Mouse (Mus musculus) CH12.LX (cell line): Measurements from ENCODE around the gene Lsp1. TPM values are rescaled to one million over a fixed set of nuclear protein-coding genes. Genes with fewer than 3 reads are reported as not detected.

Experiments used
- DNase-seq: peaks from one replicate; pipeline ENCODE4 v3.0.0-alpha.2; 2013; ENCODE audit errors: extremely low read depth
- H3K27ac ChIP-seq: 2 replicates; pipeline ENCODE4 v1.5.1; 2012; ENCODE audit warnings: low read depth, mild to moderate bottlenecking, control low read depth, moderate library complexity; ENCODE audit not compliant: insufficient read depth
- H3K27me3 ChIP-seq: replicated peaks from 2 replicates; pipeline ENCODE3; 2012; ENCODE audit warnings: inconsistent platforms
- H3K36me3 ChIP-seq, 2 experiments: replicated peaks in 1 of 2; 2 replicates each; pipeline versions ENCODE3 to v1.6.1; 2012; ENCODE audit warnings: inconsistent platforms in 1 of 2, low read length in 1 of 2, mild to moderate bottlenecking in 1 of 2, mixed read lengths in 1 of 2, moderate library complexity in 1 of 2; ENCODE audit not compliant: control insufficient read depth in 1 of 2, insufficient read depth in 1 of 2
- H3K4me1 ChIP-seq, 2 experiments: 2 replicates each; pipeline ENCODE4 v1.6.1; 2012; ENCODE audit warnings: inconsistent platforms in 1 of 2, moderate library complexity in 1 of 2; ENCODE audit not compliant: insufficient read depth in 2 of 2, control insufficient read depth in 1 of 2
- H3K4me2 ChIP-seq: 2 replicates; pipeline ENCODE4 v1.6.1; 2012; ENCODE audit warnings: low read depth, mild to moderate bottlenecking, control low read depth; ENCODE audit not compliant: poor library complexity, insufficient read depth, severe bottlenecking
- H3K4me3 ChIP-seq, 3 experiments: fragments of 150-350 bp in 1 of 3; sonication (generic) in 1 of 3; replicated peaks in 1 of 3; 2 replicates each; pipeline versions ENCODE3 to v1.5.1; 2011 to 2012; ENCODE audit warnings: low read depth in 2 of 3, low read length in 2 of 3, mild to moderate bottlenecking in 2 of 3, moderate library complexity in 2 of 3, control low read depth in 1 of 3, improper control_type of control experiment in 1 of 3, inconsistent platforms in 1 of 3, mixed read lengths in 1 of 3; ENCODE audit not compliant: poor library complexity in 1 of 3
- H3K79me2 ChIP-seq: replicated peaks from 2 replicates; pipeline ENCODE4 v1.6.1; 2012; ENCODE audit warnings: mild to moderate bottlenecking, moderate library complexity; ENCODE audit not compliant: control insufficient read depth, poor library complexity, insufficient read depth, severe bottlenecking; ENCODE audit errors: extremely low read depth
- H3K9ac ChIP-seq: 2 replicates; pipeline ENCODE4 v1.6.1; 2012; ENCODE audit warnings: low read depth, mild to moderate bottlenecking, control low read depth, moderate library complexity; ENCODE audit not compliant: insufficient read depth
- H3K9me3 ChIP-seq: replicated peaks from 2 replicates; pipeline ENCODE3; 2012; ENCODE audit warnings: low read length, inconsistent platforms, mixed read lengths
- CTCF ChIP-seq, 2 experiments: IDR thresholded peaks in 1 of 2; conservative IDR thresholded peaks in 1 of 2; 2 replicates each; pipeline ENCODE4 v1.5.1; 2011 to 2012; ENCODE audit warnings: low read depth in 2 of 2, low read length in 2 of 2, improper control_type of control experiment in 1 of 2, inconsistent platforms in 1 of 2, mild to moderate bottlenecking in 1 of 2, moderate library complexity in 1 of 2
- EP300 ChIP-seq: IDR thresholded peaks from 2 replicates; pipeline ENCODE4 v1.6.1; 2011; ENCODE audit warnings: low read length, improper control_type of control experiment
- ETS1 ChIP-seq: conservative IDR thresholded peaks from 2 replicates; pipeline ENCODE4 v1.6.1; 2012; ENCODE audit warnings: low read depth, mild to moderate bottlenecking, inconsistent platforms, low read length, improper control_type of control experiment, moderate library complexity
- IRF4 ChIP-seq: IDR thresholded peaks from 2 replicates; pipeline ENCODE4 v1.6.1; 2014; ENCODE audit warnings: low read depth, mild to moderate bottlenecking, inconsistent platforms, low read length, improper control_type of control experiment
- JUN ChIP-seq: IDR thresholded peaks from 2 replicates; pipeline ENCODE4 v1.6.1; 2011; ENCODE audit warnings: low read depth, mild to moderate bottlenecking, low read length, improper control_type of control experiment, moderate library complexity; ENCODE audit not compliant: insufficient read depth
- JUND ChIP-seq: conservative IDR thresholded peaks from 2 replicates; pipeline ENCODE4 v1.6.1; 2011; ENCODE audit warnings: low read depth, low read length, improper control_type of control experiment
- KAT2A ChIP-seq: IDR thresholded peaks from 2 replicates; pipeline ENCODE4 v1.6.1; 2012; ENCODE audit warnings: low read length, improper control_type of control experiment, inconsistent platforms; ENCODE audit not compliant: insufficient replicate concordance
- MXI1 ChIP-seq: IDR thresholded peaks from 2 replicates; pipeline ENCODE4 v1.6.1; 2011; ENCODE audit warnings: mild to moderate bottlenecking, low read depth, low read length, improper control_type of control experiment
- PAX5 ChIP-seq: IDR thresholded peaks from 2 replicates; pipeline ENCODE4 v1.6.1; 2012; ENCODE audit warnings: low read length, inconsistent platforms, mixed read lengths
- RAD21 ChIP-seq: IDR thresholded peaks from 2 replicates; pipeline ENCODE4 v1.6.1; 2011; ENCODE audit warnings: low read depth, mild to moderate bottlenecking, low read length, improper control_type of control experiment, moderate library complexity
- RCOR1 ChIP-seq: conservative IDR thresholded peaks from 2 replicates; pipeline ENCODE4 v1.6.1; 2012; ENCODE audit warnings: low read depth, mild to moderate bottlenecking, inconsistent platforms, low read length, improper control_type of control experiment
- SMC3 ChIP-seq: IDR thresholded peaks from 2 replicates; pipeline ENCODE4 v1.6.1; 2011; ENCODE audit warnings: low read depth, low read length, improper control_type of control experiment
- TBP ChIP-seq: conservative IDR thresholded peaks from 2 replicates; pipeline ENCODE4 v1.6.1; 2011; ENCODE audit warnings: low read depth, low read length, improper control_type of control experiment
- dilution Hi-C: fragments of 300-500 bp; cut with MboI; formaldehyde crosslinking; loops from 2 replicates; pipeline ENCODE4 v1.14.3; 2020; ENCODE audit warnings: low sequenced_read_pairs; ENCODE audit not compliant: extremely low pct_unique_long_range_greater_than_20kb, extremely low pct_ligation_motif_present
- in situ Hi-C: fragments of 300-500 bp; cut with MboI; formaldehyde crosslinking; loops from 3 replicates; pipeline ENCODE4 v1.14.3; 2019; ENCODE audit warnings: low sequenced_read_pairs, low pct_ligation_motif_present, low pct_unique_long_range_greater_than_20kb, mixed read lengths
- polyA plus RNA-seq: library from polyadenylated mRNA; unstranded; fragments of >175 nt; gene quantifications from 2 replicates; pipeline ENCODE4 v1.2.1, GENCODE M21; 2012; ENCODE audit warnings: low read depth; ENCODE audit not compliant: insufficient read length
- total RNA-seq, 2 experiments: library from RNA; depleted of rRNA; stranded (reverse); fragments of 300-350 nt in 1 of 2; fragments of >200 nt in 1 of 2; gene quantifications; 2 replicates each; pipeline ENCODE4 v1.2.3; 2012 to 2014

Lsp1 gene
- total and polyA plus RNA-seq, 3 experiments, result 364 to 715 (median 367) TPM

DNA sequence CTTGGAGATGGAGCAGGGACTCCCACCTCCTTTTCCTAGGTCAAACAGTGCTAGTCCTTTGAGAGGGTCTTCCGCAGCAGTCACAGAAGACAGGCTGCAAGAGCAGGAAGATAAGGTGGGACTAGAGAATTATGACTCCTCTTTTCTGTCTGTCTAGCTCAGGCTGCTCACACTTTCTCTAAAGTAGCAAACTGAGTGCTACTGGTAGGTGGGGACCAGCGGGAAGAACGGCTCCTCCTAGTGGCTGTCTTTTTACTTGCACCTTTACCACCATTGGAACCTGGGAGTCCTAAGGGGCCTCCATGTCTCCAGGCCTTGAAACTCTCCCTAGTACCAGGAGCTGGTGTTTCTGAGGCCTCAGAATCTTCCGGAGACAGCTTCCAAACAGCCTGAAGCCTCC is 25.1 kb upstream of the Lsp1 start (continued):
- TF ChIP-seq EP300 (no peak), RAD21 (peak; percentile 71), IRF4 (no peak), ETS1 (no peak), SMC3 (peak; percentile 96), RCOR1 (no peak), TBP (no peak), MXI1 (no peak), JUN (no peak)

DNA sequence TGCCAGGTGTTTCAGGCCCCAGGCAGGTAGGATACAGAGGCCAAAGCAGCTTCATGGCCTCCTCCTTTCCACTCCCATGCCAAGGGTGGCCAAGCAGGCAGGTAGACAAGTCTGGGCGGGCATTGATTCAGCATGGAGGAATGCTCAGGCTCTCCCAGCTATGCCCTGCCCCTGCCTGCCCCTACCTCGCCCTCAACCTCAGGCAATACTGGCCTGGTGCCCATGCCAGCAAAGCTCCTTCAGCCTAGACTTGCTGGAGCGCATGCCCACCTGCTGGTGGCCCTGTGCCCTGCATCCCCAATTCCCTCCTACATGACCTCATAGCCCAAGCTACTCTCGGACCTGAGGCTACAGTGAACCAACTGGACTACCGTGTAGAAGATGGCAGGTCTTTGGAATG is 23.3 kb upstream of the Lsp1 start:
- dilution Hi-C loops (no loop called here), in situ Hi-C loops (loop anchor here (5.0 kb wide), 2 partner anchors 100 to 145 kb away; no protein-coding TSS in a partner anchor)
- Histone ChIP-seq H3K79me2 (no peaks in the 10 kb centered on the region), H3K4me2 (no peak overlapping the region), H3K4me3 (no peak overlapping the region), H3K27me3 (peaks cover 2% of the 10 kb centered on the region), H3K27ac (no peak overlapping the region), H3K36me3 (no peaks in the 10 kb centered on the region), H3K4me1 (peaks cover 14 to 23% of the 10 kb centered on the region in 2 experiments), H3K9me3 (no peaks in the 10 kb centered on the region), H3K9ac (no peak overlapping the region)
- peak in 1 of 2 experiments; percentile 29; a peak in 1 of 4 replicates for TF ChIP-seq CTCF (conservative IDR thresholded peaks at IDR 0.05 in 1 of 2, IDR thresholded peaks at IDR 0.05 in 1 of 2; ENCODE audit: low read depth in 2 of 2, low read length in 2 of 2)
- peak; percentile 14; the same call in 1 of the 2 replicates for TF ChIP-seq SMC3
- no peak for TF ChIP-seq PAX5
- TF ChIP-seq RAD21, result peak; percentile 10
- no peak for DNase-seq

DNA sequence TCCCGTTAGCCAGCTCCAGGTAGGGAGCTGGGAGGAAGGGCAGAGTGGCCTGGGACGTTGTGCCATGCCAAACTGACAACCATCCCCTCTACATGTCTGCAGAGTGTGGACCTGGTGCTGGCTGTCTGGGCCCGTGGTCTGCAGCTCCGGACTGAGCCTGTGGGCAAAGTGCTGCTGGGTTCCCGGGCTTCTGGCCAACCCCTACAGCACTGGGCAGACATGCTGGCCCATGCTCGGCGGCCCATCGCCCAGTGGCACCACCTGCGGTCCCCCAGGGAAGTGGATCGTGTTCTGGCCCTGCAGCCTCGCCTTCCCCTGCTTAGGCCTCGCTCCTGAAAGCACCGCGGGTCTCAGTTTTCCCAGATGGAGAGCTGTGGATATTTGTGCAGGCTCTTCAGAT is 20.6 kb upstream of the Lsp1 start:
- in situ Hi-C loops (loop anchor here (5.0 kb wide), 4 partner anchors 57 to 237 kb away; partner anchors contain the start of gene Tnnt3), dilution Hi-C loops (no loop called here)
- peaks cover 0 to 11% of the 10 kb centered on the region in 2 experiments for H3K36me3 ChIP-seq
- peaks cover 37 to 50% of the 10 kb centered on the region in 2 experiments for H3K4me1 ChIP-seq
- peaks cover 2% of the 10 kb centered on the region for H3K27me3 ChIP-seq
- H3K4me3 ChIP-seq, result no peak overlapping the region
- H3K4me2 ChIP-seq, result no peak overlapping the region
- H3K27ac ChIP-seq, result no peak overlapping the region
- no peak for TF ChIP-seq JUND
- no peak for TF ChIP-seq KAT2A
- no peaks in the 10 kb centered on the region for H3K79me2 ChIP-seq
- no peak for DNase-seq
- H3K9me3 ChIP-seq, result no peaks in the 10 kb centered on the region
- H3K9ac ChIP-seq, result no peak overlapping the region
